Mouse (Mus musculus) midbrain, embryonic 12.5 days (tissue): Measurements from ENCODE around the gene Gls2. TPM values are rescaled to one million over a fixed set of nuclear protein-coding genes. Genes with fewer than 3 reads are reported as not detected.
A peak's percentile ranks its signal among the peaks of the same experiment; 100 is the strongest.
"Not testable (repeated sequence)": the region's sequence is repeated elsewhere in the genome, so short reads cannot be mapped to it uniquely, and the experiment has no call there.

Experiments
- ATAC-seq: fragments of 200-750 bp; cut with Nextera tagmentation; 2 replicates; pipeline ENCODE4 v1.8.0; 2017; ENCODE audit warnings: low read depth, moderate TSS enrichment, moderate library complexity; ENCODE audit not compliant: low FRiP score
- H3K27ac ChIP-seq: fragments of 300-500 bp; sonication (generic); replicated peaks from 2 replicates; pipeline ENCODE4 v1.5.1; 2016; ENCODE audit warnings: mild to moderate bottlenecking
- H3K27me3 ChIP-seq: fragments of 300-500 bp; sonication (generic); 2 replicates; pipeline ENCODE4 v1.6.1; 2016; ENCODE audit warnings: mild to moderate bottlenecking
- H3K36me3 ChIP-seq: fragments of 300-500 bp; sonication (generic); 2 replicates; pipeline ENCODE4 v1.6.1; 2016
- H3K4me1 ChIP-seq: fragments of 300-500 bp; sonication (generic); 2 replicates; pipeline ENCODE4 v1.6.1; 2016
- H3K4me2 ChIP-seq: fragments of 300-500 bp; sonication (generic); replicated peaks from 2 replicates; pipeline ENCODE4 v1.6.1; 2016; ENCODE audit warnings: mild to moderate bottlenecking, moderate library complexity
- H3K4me3 ChIP-seq: fragments of 300-500 bp; sonication (generic); 2 replicates; pipeline ENCODE4 v1.5.1; 2016; ENCODE audit warnings: mild to moderate bottlenecking
- H3K9ac ChIP-seq: fragments of 300-500 bp; sonication (generic); replicated peaks from 2 replicates; pipeline ENCODE4 v1.6.1; 2016; ENCODE audit warnings: mild to moderate bottlenecking, moderate library complexity
- H3K9me3 ChIP-seq: fragments of 300-500 bp; sonication (generic); 2 replicates; pipeline ENCODE4 v1.6.1; 2016; ENCODE audit warnings: mild to moderate bottlenecking
- WGBS: fragments of 180-500 bp; shearing (Covaris S2); methylation state at CpG from one replicate; pipeline ENCODE4 v1.1.7; 2016; 5-methylcytosine and 5-hydroxymethylcytosine counted together
- polyA plus RNA-seq: library from polyadenylated mRNA; unstranded; fragments of >200 nt; fragmentation: Nextera tagmentation; extraction: Ambion mirVana; gene quantifications from 2 replicates; pipeline ENCODE4 v1.2.1, GENCODE M21; 2016

Gls2 gene
- polyA plus RNA-seq = 0.71 and 0.91 TPM in 2 replicates

DNA sequence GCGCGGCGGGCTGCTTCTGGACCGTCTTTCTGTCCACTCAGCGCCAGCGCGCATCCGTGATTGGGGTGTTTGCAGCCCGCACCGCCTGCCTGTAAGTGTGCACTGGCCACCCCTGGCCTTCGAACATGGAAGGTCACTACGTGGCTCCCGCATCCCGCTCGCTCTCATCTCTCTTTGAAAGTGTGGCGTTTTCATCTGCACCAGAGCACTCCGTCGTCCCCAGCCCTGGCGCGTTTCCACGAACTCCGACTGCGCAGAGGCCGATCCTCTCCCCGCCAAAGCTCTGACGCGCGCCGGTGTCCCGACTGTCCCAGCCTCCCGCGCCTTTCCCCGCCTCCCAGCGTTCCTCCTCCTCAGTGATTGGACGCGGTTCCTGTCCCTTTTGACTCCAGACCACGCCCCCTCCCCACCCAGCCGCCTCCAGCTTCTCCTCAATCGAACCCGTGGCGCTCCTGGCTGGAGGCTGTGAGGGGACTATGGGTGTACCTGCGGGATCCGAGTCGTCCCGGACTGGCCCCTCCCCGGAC, at the start of gene Gls2:
Gene Gls2, plus strand, starts transcription at position 434 of the 527 bp plus-strand sequence.
- Histone ChIP-seq H3K9me3 (no peaks in the 10 kb centered on the region), H3K36me3 (no peaks in the 10 kb centered on the region), H3K27ac (peak within 1 kb of the TSS; percentile 47), H3K4me3 (peak within 1 kb of the TSS; percentile 71), H3K9ac (peak within 1 kb of the TSS; percentile 79), H3K27me3 (peaks cover 38% of the 10 kb centered on the region), H3K4me2 (peak within 1 kb of the TSS; percentile 97), H3K4me1 (peaks cover 17% of the 10 kb centered on the region)
- WGBS = 1% methylated on average over 46 of the region's 46 CpGs
- ATAC-seq = peak; percentile 98

- Histone ChIP-seq H3K27ac (no peak overlapping the region), H3K4me2 (no peak overlapping the region), H3K4me1 (peaks cover 6% of the 10 kb centered on the region), H3K27me3 (no peaks in the 10 kb centered on the region), H3K9me3 (no peaks in the 10 kb centered on the region), H3K36me3 (peaks cover 24% of the 10 kb centered on the region; the same call in 1 of the 2 replicates), H3K4me3 (no peak overlapping the region), H3K9ac (no peak overlapping the region)
- WGBS = 80% methylated on average over 2 of the region's 2 CpGs
- no peak for ATAC-seq
Measured at GRCm38 (mm10) chr10:128144961-128145360, 49.3 kb upstream of the Gls2 start.

DNA sequence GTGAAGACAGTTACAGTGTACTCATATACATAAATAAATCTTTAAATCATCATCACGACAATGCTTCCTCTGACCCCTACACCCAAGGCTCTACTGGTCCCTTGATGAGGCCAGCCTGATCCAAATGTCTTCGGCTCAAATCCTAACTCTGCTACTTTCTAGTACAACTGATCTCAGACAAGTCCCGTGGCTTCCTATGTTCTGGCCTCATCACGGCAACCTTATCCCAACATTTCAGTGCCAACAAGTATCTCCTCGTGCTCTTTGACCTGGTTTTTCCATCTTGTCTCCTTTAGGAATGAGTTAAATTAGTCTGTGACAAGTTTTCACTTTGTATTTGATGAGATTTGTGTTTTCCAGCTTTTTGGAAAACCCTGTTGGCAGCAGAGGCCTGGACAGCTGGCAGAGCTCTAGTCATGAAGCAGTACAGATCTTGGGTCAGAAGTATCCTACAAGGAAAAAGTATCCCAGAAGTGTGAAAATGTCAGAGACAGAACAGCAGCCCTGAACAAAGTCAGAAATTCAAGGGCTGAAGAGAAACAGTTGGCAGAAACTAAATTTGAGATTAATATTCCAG, 45.4 kb upstream of the Gls2 start:
- H3K9ac ChIP-seq = no peak overlapping the region
- no peaks in the 10 kb centered on the region for H3K27me3 ChIP-seq
- H3K36me3 ChIP-seq = 0 out of 2 replicates have a peak, but pooled peaks cover 8% of the 10 kb centered on the region
- H3K4me1 ChIP-seq = peaks cover 7% of the 10 kb centered on the region
- 93% methylated on average over 5 of the region's 5 CpGs for WGBS
- H3K27ac ChIP-seq = no peak overlapping the region
- H3K9me3 ChIP-seq = no peaks in the 10 kb centered on the region
- H3K4me2 ChIP-seq = no peak overlapping the region
- no peak for ATAC-seq
- no peak overlapping the region for H3K4me3 ChIP-seq

DNA sequence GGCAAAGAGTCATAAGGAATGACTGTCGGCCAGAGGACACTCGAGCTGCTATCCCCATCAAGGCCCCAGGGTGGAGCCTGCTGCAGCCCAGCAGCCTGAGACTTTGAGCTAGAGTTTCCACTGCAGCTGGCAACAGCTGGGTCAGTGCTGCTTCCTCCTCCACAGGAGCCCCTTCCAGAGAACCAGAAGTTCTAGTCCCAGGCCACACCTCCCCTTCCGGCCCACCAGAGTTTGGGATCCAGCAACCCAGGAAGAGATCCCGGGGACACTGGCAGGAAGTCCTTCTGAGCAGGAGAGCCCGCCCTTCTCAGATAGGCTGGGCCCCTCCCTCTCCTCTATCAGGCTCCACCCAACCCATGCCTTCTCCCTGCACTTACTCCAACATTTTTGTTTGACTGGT, 44.7 kb upstream of the Gls2 start:
- no peaks in the 10 kb centered on the region for H3K27me3 ChIP-seq
- no peak overlapping the region for H3K27ac ChIP-seq
- H3K36me3 ChIP-seq = 0 out of 2 replicates have a peak, but pooled peaks cover 8% of the 10 kb centered on the region
- no peak overlapping the region for H3K4me3 ChIP-seq
- 0 out of 2 replicates have a peak overlapping the region, but pooled peaks have one; percentile 5 for H3K4me2 ChIP-seq
- no peak overlapping the region for H3K9ac ChIP-seq
- H3K4me1 ChIP-seq = peaks cover 7% of the 10 kb centered on the region
- WGBS = 5% methylated on average over 5 of the region's 5 CpGs
- H3K9me3 ChIP-seq = no peaks in the 10 kb centered on the region
- peak; percentile 44; the same call in 1 of the 2 replicates for ATAC-seq

DNA sequence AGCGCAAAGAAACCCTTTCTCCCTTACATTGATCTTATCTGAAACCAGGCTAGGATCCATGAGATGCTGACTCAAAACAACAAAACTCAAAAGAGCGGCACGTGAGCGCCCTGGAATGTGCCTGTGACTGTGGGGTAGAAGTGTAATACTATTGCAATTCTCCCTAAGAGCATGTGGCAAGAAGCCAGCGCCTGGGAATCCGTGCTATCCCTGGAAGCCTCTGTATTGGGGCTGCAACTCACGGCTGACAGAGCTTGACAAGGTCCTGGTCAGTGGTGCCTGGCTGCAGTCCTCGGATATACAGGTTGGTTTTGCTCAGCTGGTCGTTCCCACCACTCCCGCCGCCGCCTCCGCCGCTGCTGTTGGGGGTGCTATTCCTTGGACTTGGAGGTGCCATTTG, 43.3 kb upstream of the Gls2 start:
- peaks cover 7% of the 10 kb centered on the region for H3K4me1 ChIP-seq
- H3K27ac ChIP-seq = no peak overlapping the region
- no peak overlapping the region for H3K4me2 ChIP-seq
- no peaks in the 10 kb centered on the region for H3K27me3 ChIP-seq
- no peak overlapping the region for H3K9ac ChIP-seq
- WGBS = 92% methylated on average over 14 of the region's 14 CpGs
- H3K9me3 ChIP-seq = no peaks in the 10 kb centered on the region
- H3K36me3 ChIP-seq = no peaks in the 10 kb centered on the region
- no peak overlapping the region for H3K4me3 ChIP-seq
- no peak for ATAC-seq

GRCm38 (mm10) chr10:128153978-128154377, 40.3 kb upstream of the Gls2 start:
- no peaks in the 10 kb centered on the region for H3K36me3 ChIP-seq
- H3K4me3 ChIP-seq = no peak overlapping the region
- no peak overlapping the region for H3K9ac ChIP-seq
- peaks cover 7% of the 10 kb centered on the region for H3K4me1 ChIP-seq
- WGBS = 87% methylated on average over 3 of the region's 3 CpGs
- no peak overlapping the region for H3K4me2 ChIP-seq
- H3K27ac ChIP-seq = no peak overlapping the region
- H3K27me3 ChIP-seq = no peaks in the 10 kb centered on the region
- H3K9me3 ChIP-seq = no peaks in the 10 kb centered on the region
- ATAC-seq = no peak

DNA sequence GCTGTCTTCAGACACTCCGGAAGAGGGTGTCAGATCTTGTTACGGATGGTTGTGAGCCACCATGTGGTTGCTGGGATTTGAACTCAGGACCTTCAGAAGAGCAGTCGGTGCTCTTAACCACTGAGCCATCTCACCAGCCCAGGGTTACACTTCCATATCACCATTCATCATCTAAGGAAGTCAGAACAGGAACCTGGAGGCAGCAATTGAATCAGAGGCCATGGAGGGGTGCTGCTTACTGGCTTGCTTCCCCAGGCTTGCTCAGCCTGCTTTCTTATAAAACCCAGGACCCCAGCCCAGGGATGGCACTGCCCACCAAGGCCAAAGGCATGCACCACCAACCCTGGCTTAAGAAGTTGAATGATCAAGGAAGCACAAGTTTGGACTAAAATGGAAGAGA, 28.5 kb upstream of the Gls2 start:
- H3K4me2 ChIP-seq, H3K27ac ChIP-seq, ATAC-seq, H3K9ac ChIP-seq, H3K36me3 ChIP-seq, H3K4me1 ChIP-seq, H3K9me3 ChIP-seq, H3K27me3 ChIP-seq, H3K4me3 ChIP-seq: not testable (repeated sequence)
- 91% methylated on average over 3 of the region's 3 CpGs for WGBS

- no peak for ATAC-seq
- H3K4me1 ChIP-seq = no peaks in the 10 kb centered on the region
- H3K27me3 ChIP-seq = no peaks in the 10 kb centered on the region
- H3K36me3 ChIP-seq = no peaks in the 10 kb centered on the region
- H3K4me2 ChIP-seq = no peak overlapping the region
- H3K27ac ChIP-seq = no peak overlapping the region
- H3K9me3 ChIP-seq = no peaks in the 10 kb centered on the region
- H3K4me3 ChIP-seq = no peak overlapping the region
- 76% methylated on average over 6 of the region's 6 CpGs for WGBS
- H3K9ac ChIP-seq = no peak overlapping the region
Measured at GRCm38 (mm10) chr10:128167091-128167490, 27.2 kb upstream of the Gls2 start.

DNA sequence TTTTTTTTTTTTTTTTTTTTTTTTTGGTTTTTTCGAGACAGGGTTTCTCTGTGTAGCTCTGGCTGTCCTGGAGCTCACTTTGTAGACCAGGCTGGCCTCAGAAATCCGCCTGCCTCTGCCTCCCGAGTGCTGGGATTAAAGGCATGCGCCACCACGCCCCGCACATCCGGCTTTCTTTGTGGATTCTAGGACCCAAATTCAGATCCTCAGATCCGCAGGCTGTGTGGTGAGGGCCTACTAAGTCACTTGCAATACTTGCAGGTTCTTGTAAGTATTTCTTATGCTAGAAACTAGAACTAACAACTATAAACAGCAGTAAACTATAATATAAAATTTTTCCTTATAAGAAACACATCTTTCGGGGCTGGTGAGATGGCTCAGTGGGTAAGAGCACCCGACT, 22.9 kb upstream of the Gls2 start:
- not testable (repeated sequence) for H3K4me3 ChIP-seq, H3K27ac ChIP-seq, ATAC-seq, H3K9ac ChIP-seq, H3K9me3 ChIP-seq, H3K36me3 ChIP-seq, H3K27me3 ChIP-seq, H3K4me2 ChIP-seq
- WGBS = 97% methylated on average over 9 of the region's 10 CpGs
- peaks cover 18% of the 10 kb centered on the region for H3K4me1 ChIP-seq

DNA sequence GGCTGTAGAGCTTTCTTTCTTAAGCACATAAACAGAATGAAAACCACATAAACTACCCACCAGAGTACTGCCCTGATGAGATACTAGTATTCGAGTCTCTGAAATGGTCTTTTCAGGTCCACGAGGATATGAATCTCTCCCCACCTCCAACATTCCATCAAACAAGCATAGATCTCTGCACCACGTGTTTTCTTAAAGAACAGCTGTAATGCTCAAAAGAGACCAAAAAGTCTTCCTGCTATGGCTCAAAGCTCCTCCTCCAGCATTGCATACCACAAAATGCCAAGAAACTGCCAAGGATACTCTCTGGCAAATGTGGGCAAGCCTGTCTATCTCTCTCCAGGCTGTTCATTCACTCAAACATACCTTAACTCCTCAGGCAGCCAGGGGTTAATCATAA, 19.0 kb upstream of the Gls2 start:
- Histone ChIP-seq H3K36me3 (no peaks in the 10 kb centered on the region), H3K4me1 (peaks cover 22% of the 10 kb centered on the region), H3K9ac (peak overlapping the region; percentile 65), H3K9me3 (no peaks in the 10 kb centered on the region), H3K27ac (no peak overlapping the region), H3K4me2 (peak overlapping the region; percentile 61), H3K27me3 (no peaks in the 10 kb centered on the region), H3K4me3 (peak overlapping the region; percentile 48)
- 22% methylated on average over 3 of the region's 3 CpGs for WGBS
- no peak for ATAC-seq

GRCm38 (mm10) chr10:128175996-128176755, 18.1 kb upstream of the Gls2 start:
- WGBS = under 1% methylated on average over 17 of the region's 17 CpGs
- H3K27ac ChIP-seq = peak overlapping the region; percentile 16

DNA sequence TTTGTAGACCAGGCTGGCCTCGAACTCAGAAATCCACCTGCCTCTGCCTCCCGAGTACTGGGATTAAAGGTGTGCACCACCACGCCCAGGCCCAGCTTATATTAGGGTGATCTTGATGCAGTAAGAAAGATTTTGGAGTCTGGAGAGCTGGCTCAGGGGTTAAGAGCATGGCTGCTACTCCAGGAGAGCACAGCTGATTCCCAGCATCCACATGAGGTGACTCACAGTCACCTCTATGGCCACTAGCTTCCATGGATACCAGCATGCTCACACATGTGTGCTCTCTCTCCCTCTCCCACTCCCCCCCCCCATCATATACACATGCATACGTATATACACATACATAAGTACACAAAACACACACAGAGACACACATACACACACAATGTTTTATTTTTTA, 16.9 kb upstream of the Gls2 start:
- Histone ChIP-seq H3K4me1 (peaks cover 22% of the 10 kb centered on the region), H3K4me3 (no peak overlapping the region), H3K4me2 (no peak overlapping the region), H3K9me3 (no peaks in the 10 kb centered on the region), H3K9ac (no peak overlapping the region), H3K36me3 (no peaks in the 10 kb centered on the region), H3K27ac (no peak overlapping the region), H3K27me3 (no peaks in the 10 kb centered on the region)
- no peak for ATAC-seq
- 87% methylated on average over 4 of the region's 4 CpGs for WGBS

More at GRCm38 (mm10) chr10:128175996-128176755, 18.1 kb upstream of the Gls2 start:
- H3K36me3 ChIP-seq = no peaks in the 10 kb centered on the region
- peak overlapping the region; percentile 48 for H3K4me3 ChIP-seq
- H3K27me3 ChIP-seq = no peaks in the 10 kb centered on the region
- no peaks in the 10 kb centered on the region for H3K9me3 ChIP-seq
- peaks cover 22% of the 10 kb centered on the region for H3K4me1 ChIP-seq
- peak overlapping the region; percentile 65 for H3K9ac ChIP-seq
- peak; percentile 85; the same call in 1 of the 2 replicates for ATAC-seq
- H3K4me2 ChIP-seq = peak overlapping the region; percentile 61
